Mouse (Mus musculus) testis, adult 2 months (tissue): ENCODE data around the gene Banp. TPM values are rescaled to one million over a fixed set of nuclear protein-coding genes. Genes with fewer than 3 reads are reported as not detected.

Experiments
- H3K27ac ChIP-seq: fragments of 200-500 bp; 2 replicates; pipeline ENCODE4 v1.5.1; 2012; ENCODE audit warnings: low read depth, low read length; ENCODE audit not compliant: control insufficient read depth, insufficient read depth
- H3K27me3 ChIP-seq: fragments of 200-500 bp; 2 replicates; pipeline ENCODE4 v1.6.1; 2012; ENCODE audit warnings: mild to moderate bottlenecking, low read length, moderate library complexity; ENCODE audit not compliant: control insufficient read depth, insufficient read depth
- H3K36me3 ChIP-seq: fragments of 200-500 bp; 2 replicates; pipeline ENCODE4 v1.6.1; 2012; ENCODE audit warnings: mild to moderate bottlenecking, low read length; ENCODE audit not compliant: control insufficient read depth, insufficient read depth
- H3K4me1 ChIP-seq: fragments of 200-500 bp; 2 replicates; pipeline ENCODE4 v1.6.1; 2012; ENCODE audit warnings: low read length; ENCODE audit not compliant: control insufficient read depth, insufficient read depth
- H3K4me3 ChIP-seq: fragments of 200-500 bp; 2 replicates; pipeline ENCODE4 v1.5.1; 2012; ENCODE audit warnings: low read depth, mild to moderate bottlenecking, low read length, moderate library complexity, mixed read lengths; ENCODE audit not compliant: control insufficient read depth
- CTCF ChIP-seq: fragments of 200-500 bp; IDR thresholded peaks from 2 replicates; pipeline ENCODE4 v1.5.1; 2012; ENCODE audit warnings: low read depth, mild to moderate bottlenecking, inconsistent platforms, low read length, moderate library complexity; ENCODE audit not compliant: control insufficient read depth, insufficient read depth, insufficient replicate concordance
- POLR2A ChIP-seq: fragments of 200-500 bp; IDR thresholded peaks from 2 replicates; pipeline ENCODE4 v1.6.1; 2012; ENCODE audit warnings: low read depth, mild to moderate bottlenecking, inconsistent platforms, low read length, moderate library complexity; ENCODE audit not compliant: control insufficient read depth
- polyA plus RNA-seq: library from polyadenylated mRNA; depleted of rRNA; stranded (reverse); fragments of >200 nt; gene quantifications from 2 replicates; pipeline ENCODE4 v1.2.3, GENCODE M21; 2012

Banp gene
- polyA plus RNA-seq, 1 experiment: 15.6 TPM

DNA sequence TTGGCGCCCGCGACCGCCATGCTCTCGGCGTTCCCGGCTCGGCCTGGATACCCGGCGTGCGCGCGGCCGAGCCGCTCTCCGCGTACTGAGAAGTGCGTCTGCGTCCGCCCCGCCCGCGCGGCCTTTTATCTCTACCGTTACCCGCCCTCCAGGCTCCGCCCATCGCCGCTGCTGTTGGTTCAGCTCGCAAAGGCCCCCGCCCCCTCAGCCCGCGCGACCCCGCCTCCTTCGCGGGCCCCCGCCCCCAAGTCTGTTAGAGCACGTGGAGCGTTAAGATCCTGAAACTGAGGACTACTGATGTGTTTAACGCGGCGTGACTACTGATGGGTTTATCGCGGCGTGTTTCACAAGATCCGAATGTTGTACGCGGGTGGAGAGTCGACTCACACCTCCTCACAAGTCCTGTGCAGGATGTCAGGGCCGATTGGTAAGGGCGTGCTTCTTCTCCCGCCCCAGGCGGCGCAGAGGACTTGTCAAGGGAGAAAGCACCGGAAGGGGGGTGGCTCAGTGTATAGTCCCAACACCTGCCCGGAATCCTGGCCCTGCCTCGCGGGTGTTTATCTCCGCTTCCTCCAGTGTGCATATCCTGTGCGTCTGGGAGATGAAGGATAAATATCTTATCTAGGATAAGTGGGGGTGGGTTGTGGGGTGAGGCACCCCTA, 41.8 kb upstream of the Banp start, which contains the start of gene Slc7a5:
Gene Slc7a5, minus strand, starts transcription at position 108 of the 662 bp plus-strand sequence.
- peak; percentile 92 for TF ChIP-seq POLR2A
- no peak for TF ChIP-seq CTCF
- Histone ChIP-seq H3K27ac (peak within 1 kb of the TSS; percentile 97), H3K4me1 (peaks cover 22% of the 10 kb centered on the region), H3K36me3 (no peaks in the 10 kb centered on the region; the same call in 1 of the 2 replicates), H3K4me3 (peak within 1 kb of the TSS; percentile 96), H3K27me3 (no peaks in the 10 kb centered on the region)

DNA sequence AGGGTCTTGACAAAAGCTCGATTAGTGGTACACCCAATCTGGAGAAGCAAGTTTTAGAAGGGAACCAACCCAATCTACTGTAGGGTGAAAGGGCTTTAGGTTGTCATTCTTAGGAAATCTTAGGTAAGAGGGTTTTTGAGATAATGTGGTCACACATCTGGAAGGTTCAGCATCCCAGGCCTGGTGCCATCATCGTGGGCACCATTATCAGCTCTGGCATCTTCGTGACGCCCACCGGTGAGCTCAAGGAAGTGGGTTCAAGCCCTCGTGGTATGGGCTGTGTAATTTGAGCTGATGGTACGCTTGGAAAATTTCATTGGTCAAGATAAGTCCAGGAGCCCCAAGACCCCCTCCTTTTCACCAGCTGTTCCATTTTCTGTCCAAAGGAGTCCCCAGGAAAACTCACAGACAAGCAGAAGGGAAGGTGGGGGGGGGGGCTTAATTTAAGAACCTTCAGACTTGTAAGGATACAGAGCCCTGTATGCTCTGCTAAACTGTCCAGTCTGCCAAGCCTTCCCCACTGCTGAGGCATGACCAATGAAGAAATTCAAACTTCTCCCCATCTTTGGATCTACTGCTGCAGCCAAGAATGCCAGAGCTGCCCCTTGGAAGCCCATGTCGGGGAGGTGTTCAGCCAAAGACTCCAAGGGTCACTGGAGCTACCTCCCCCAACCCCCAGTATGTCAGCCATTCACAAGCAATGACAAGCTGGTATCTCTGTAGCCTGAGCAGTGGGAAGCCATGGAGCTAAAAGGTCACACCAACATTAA, 41.0 kb upstream of the Banp start:
- Histone ChIP-seq H3K36me3 (no peaks in the 10 kb centered on the region; the same call in 1 of the 2 replicates), H3K27ac (peak overlapping the region; percentile 97), H3K27me3 (no peaks in the 10 kb centered on the region), H3K4me1 (peaks cover 25% of the 10 kb centered on the region), H3K4me3 (peak overlapping the region; percentile 93)
- no peak for TF ChIP-seq POLR2A

DNA sequence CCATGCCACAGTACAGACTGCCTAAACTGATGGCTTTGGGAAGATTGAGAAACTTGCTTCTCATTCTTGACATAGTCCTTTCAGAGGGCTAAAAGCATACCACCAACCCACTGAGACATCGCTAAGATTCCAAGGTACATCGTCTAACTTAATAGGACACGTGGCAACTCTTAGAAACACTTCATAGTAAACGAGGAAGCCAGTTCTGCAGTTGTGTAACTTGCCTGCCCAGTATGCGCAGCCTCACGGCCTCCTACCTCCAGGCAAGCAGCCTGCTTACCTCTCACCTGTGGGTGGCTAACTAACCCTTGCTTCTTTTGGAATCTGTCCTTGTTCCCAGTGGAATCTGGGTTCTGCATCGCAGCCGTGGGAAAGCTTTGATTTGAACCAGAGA, 40.4 kb upstream of the Banp start:
- H3K27ac ChIP-seq: no peak overlapping the region
- no peaks in the 10 kb centered on the region for H3K27me3 ChIP-seq
- peaks cover 20% of the 10 kb centered on the region for H3K4me1 ChIP-seq
- no peaks in the 10 kb centered on the region; the same call in 1 of the 2 replicates for H3K36me3 ChIP-seq
- TF ChIP-seq POLR2A (no peak), CTCF (no peak)
- peak overlapping the region; percentile 93 for H3K4me3 ChIP-seq

DNA sequence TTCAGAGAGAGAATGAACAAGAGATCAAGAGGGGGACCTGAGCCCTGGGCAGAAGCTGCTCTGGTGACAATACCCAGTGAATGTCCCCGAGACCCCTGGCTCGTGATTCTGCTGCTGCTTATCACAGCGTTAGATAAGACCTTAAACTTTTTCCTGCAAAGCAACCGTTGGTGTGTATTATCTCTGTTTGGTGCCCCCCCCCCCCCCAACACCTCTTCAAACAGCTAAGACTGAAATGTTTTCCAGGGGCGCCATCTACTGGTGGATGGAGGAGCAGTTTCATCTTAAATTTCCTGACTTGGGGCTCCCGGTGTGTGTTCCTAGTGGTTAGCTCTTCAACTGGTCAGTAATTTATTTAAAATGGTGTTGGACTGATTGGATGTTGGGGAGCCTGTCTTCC, 39.9 kb upstream of the Banp start:
- H3K27ac ChIP-seq: no peak overlapping the region
- H3K4me3 ChIP-seq: peak overlapping the region; percentile 93
- H3K27me3 ChIP-seq: no peaks in the 10 kb centered on the region
- peaks cover 20% of the 10 kb centered on the region for H3K4me1 ChIP-seq
- TF ChIP-seq POLR2A: no peak
- no peaks in the 10 kb centered on the region; the same call in 1 of the 2 replicates for H3K36me3 ChIP-seq

DNA sequence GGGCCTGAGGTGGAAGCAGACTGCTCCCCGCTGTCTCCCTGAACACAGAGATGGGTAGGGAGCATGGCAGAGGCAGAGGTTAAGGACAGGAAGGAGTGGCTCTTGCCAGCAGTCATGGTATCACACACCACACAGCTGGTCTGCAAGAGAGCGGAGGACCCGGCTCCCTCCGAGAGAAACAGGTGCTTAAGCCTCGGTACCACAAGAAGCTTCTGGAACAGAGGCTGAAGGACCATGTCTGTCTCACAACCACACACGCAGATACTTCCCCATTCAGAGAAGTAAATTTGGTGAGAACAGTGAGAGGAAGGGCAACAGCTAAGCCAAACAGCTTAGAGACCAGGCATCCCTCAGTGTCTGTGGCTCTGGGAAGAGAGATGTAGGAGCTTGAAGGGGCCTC, 38.1 kb upstream of the Banp start:
- Histone ChIP-seq H3K4me3 (no peak overlapping the region), H3K36me3 (no peaks in the 10 kb centered on the region; the same call in 1 of the 2 replicates), H3K27ac (peak overlapping the region; percentile 75), H3K27me3 (no peaks in the 10 kb centered on the region), H3K4me1 (peaks cover 21% of the 10 kb centered on the region)
- TF ChIP-seq CTCF (no peak), POLR2A (no peak)

DNA sequence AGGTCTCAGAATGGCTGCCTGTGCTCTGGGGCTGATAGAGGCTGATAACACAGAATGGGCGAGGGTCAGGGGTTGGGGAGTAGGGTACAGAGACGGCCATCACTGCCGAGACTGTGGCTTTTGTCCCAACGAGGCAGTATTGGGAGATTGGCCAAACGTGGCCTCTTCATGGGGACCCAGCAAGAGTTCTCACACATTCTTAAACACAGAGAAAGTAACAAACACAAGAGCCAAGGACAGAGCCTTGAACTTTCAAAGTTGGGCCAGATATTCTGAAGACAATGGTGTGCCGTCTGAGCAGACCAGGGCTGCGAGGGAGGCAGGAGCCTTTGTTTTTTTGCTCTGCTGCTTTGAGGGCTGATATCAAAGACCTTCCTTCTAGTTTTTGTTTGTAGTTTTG, 37.6 kb upstream of the Banp start:
- no peaks in the 10 kb centered on the region; the same call in 1 of the 2 replicates for H3K36me3 ChIP-seq
- no peak for TF ChIP-seq POLR2A
- TF ChIP-seq CTCF: no peak
- H3K27ac ChIP-seq: no peak overlapping the region; the same call in 1 of the 2 replicates
- no peak overlapping the region for H3K4me3 ChIP-seq
- peaks cover 23% of the 10 kb centered on the region for H3K4me1 ChIP-seq
- no peaks in the 10 kb centered on the region for H3K27me3 ChIP-seq

DNA sequence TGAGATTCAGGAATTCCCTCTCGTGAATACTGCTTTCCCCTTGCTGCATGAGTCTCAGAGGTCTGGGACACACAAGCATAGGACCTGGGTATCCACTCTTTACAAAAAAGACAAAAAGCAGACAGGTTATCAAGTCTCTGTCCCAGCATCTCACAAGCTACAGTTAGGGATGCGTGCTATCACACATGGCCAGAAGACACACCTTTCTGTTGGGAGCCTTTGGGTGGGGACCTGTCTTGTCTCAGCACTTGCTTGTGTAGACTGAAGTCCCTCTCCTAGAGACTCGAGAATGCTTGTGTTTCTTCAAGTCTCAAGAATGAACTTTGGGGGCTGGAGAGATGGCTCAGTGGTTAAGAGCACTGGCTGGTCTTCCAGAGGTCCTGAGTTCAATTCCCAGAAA, 36.7 kb upstream of the Banp start:
- no peak for TF ChIP-seq CTCF
- TF ChIP-seq POLR2A: no peak
- peak overlapping the region; percentile 5; the same call in 1 of the 2 replicates for H3K27ac ChIP-seq
- H3K4me1 ChIP-seq: peaks cover 23% of the 10 kb centered on the region
- H3K36me3 ChIP-seq: no peaks in the 10 kb centered on the region; the same call in 1 of the 2 replicates
- no peak overlapping the region for H3K4me3 ChIP-seq
- H3K27me3 ChIP-seq: no peaks in the 10 kb centered on the region
